Mouse (Mus musculus): ENCODE data around the gene Vps9d1. TPM values are rescaled to one million over a fixed set of nuclear protein-coding genes. Genes with fewer than 3 reads are reported as not detected.

The Vps9d1 gene
- polyA plus RNA-seq, 1 experiment = 152 TPM

DNA sequence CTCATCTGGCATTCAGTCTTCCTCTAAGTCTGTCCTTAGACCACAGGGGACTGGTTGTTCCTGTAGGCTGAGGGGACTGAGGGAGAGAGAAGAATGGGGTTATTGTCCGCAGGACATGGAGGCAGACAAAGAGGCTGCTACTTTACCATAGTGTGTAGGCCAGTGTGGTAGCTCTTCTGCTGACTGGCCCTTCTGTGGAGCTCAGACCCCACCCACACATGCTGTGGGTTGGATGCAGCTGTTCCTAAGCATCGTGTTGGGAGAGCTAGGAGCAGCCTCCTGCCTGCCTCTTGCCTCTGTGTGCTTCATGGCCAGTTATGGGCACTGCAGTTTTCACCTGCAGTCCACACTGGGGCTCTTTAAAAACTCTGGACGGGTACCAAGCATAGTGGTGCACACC is 3.0 kb upstream of the Vps9d1 start:
- Histone ChIP-seq H3K36me3 (ENCODE audit: control insufficient read depth, insufficient read depth, low read length) (peaks cover 9% of the 10 kb centered on the region; the same call in 1 of the 2 replicates), H3K4me3 (ENCODE audit: control insufficient read depth, insufficient read depth, low read length) (no peak overlapping the region), H3K27me3 (ENCODE audit: control insufficient read depth, insufficient read depth, low read length) (no peaks in the 10 kb centered on the region), H3K4me1 (replicated peaks; ENCODE audit: control insufficient read depth, insufficient read depth, low read length) (peaks cover 15% of the 10 kb centered on the region), H3K27ac (ENCODE audit: control insufficient read depth, insufficient read depth, low read length) (no peak overlapping the region)
- no peak for DNase-seq
- TF ChIP-seq CTCF (IDR thresholded peaks at IDR 0.05; ENCODE audit: borderline replicate concordance, control insufficient read depth, extremely low read depth, insufficient read depth, low read length, poor library complexity) (no peak), POLR2A (IDR thresholded peaks at IDR 0.05; ENCODE audit: control insufficient read depth, extremely low read depth, insufficient read depth, low read length, poor library complexity) (no peak)
- 93% methylated on average over 3 of the region's 3 CpGs for WGBS

DNA sequence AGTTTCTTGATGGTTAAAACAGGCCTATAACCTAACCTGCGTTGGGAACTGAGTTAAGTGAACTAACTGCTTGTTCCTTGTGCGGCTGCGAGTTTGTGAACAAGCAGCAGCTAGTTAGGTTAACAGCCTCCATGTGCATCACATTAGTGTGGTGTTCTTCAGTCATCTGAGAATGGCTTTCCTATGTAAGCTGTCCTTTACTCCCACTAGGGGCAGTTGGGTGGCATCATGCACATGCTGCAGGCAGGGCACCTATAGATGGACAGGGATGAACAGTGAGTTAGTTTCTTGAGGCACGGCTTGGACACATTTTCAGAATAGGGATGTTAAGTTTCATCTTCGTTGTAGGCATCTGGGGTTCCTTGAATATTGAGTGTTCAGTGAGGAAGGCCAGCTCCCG is 1.0 kb upstream of the Vps9d1 start:
- H3K36me3 ChIP-seq (ENCODE audit: control insufficient read depth, insufficient read depth, low read length) = peaks cover 4% of the 10 kb centered on the region; the same call in 1 of the 2 replicates
- WGBS = 67% methylated on average over 6 of the region's 6 CpGs

DNA sequence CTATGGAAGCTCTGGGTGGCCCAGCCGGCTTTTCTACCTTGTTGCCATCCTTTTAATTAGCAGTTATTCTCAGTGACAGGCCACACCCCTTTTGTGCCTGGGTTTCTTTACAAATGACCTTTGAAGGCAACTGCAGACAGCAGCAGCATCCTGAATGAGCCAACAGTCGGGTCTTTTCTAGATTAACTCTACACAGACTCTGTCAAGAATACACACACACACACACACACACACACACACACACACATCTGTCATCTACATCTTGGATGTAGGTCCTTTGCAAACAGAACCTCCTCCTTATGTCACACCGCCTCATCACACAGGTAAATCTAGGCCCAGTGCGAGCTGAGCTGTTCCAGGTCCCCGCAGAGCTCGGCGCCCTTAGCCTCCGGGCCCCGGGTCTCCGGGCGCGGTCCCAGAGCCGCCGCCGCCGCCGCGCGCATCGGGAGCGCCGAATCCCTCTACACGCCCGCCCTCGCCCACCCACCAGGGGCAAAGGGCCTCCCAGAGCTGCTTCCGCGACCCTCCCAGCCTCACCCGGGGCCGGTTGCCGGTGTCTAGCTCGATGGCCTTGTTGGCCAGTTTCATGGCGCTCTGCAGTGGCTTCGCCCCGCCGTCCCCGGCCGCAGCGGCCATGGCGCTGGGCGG is 573 bp downstream of the Vps9d1 start:
- no peak for DNase-seq
- peak overlapping the region; percentile 91 for H3K4me3 ChIP-seq (ENCODE audit: control insufficient read depth, insufficient read depth, low read length)
- peaks cover 15% of the 10 kb centered on the region for H3K4me1 ChIP-seq (replicated peaks; ENCODE audit: control insufficient read depth, insufficient read depth, low read length)
- H3K27ac ChIP-seq (ENCODE audit: control insufficient read depth, insufficient read depth, low read length) = no peak overlapping the region
- H3K36me3 ChIP-seq (ENCODE audit: control insufficient read depth, insufficient read depth, low read length) = no peaks in the 10 kb centered on the region
- H3K27me3 ChIP-seq (ENCODE audit: control insufficient read depth, insufficient read depth, low read length) = no peaks in the 10 kb centered on the region
- TF ChIP-seq POLR2A (IDR thresholded peaks at IDR 0.05; ENCODE audit: control insufficient read depth, extremely low read depth, insufficient read depth, low read length, poor library complexity) (0 out of 2 replicates have a peak, but pooled peaks have one; percentile 23), CTCF (IDR thresholded peaks at IDR 0.05; ENCODE audit: borderline replicate concordance, control insufficient read depth, extremely low read depth, insufficient read depth, low read length, poor library complexity) (peak; percentile 39; the same call in 1 of the 2 replicates)
- WGBS = under 1% methylated on average over 40 of the region's 40 CpGs

More for the DNA sequence above, 1.0 kb upstream of the Vps9d1 start:
- TF ChIP-seq POLR2A (IDR thresholded peaks at IDR 0.05; ENCODE audit: control insufficient read depth, extremely low read depth, insufficient read depth, low read length, poor library complexity) = no peak
- TF ChIP-seq CTCF (IDR thresholded peaks at IDR 0.05; ENCODE audit: borderline replicate concordance, control insufficient read depth, extremely low read depth, insufficient read depth, low read length, poor library complexity) = no peak
- H3K27ac ChIP-seq (ENCODE audit: control insufficient read depth, insufficient read depth, low read length) = no peak overlapping the region
- H3K4me3 ChIP-seq (ENCODE audit: control insufficient read depth, insufficient read depth, low read length) = no peak overlapping the region
- no peaks in the 10 kb centered on the region for H3K27me3 ChIP-seq (ENCODE audit: control insufficient read depth, insufficient read depth, low read length)
- no peak for DNase-seq
- H3K4me1 ChIP-seq (replicated peaks; ENCODE audit: control insufficient read depth, insufficient read depth, low read length) = peaks cover 15% of the 10 kb centered on the region

DNA sequence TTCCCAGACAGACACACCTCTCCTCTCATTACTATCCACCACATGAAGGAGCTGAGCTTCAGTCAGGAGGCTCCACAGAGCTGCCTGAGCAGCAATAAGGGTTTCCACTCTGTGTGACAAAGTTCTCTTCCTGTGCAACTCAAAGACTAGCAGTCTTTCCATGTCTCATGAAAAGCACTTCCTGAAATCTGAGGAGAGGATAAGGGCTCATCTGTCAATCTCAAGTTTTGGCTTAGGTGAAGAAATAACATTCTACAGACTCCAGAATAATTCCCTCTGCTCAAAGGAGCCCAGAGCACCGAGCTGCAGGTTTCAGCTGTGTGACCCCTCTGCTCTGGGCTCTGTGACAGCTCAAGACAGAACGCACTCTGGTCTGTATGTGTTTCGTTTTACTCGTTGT is 1.2 kb downstream of the Vps9d1 start:
- Histone ChIP-seq H3K4me1 (replicated peaks; ENCODE audit: control insufficient read depth, insufficient read depth, low read length) (peaks cover 15% of the 10 kb centered on the region), H3K36me3 (ENCODE audit: control insufficient read depth, insufficient read depth, low read length) (peaks cover 5% of the 10 kb centered on the region), H3K27me3 (ENCODE audit: control insufficient read depth, insufficient read depth, low read length) (no peaks in the 10 kb centered on the region), H3K4me3 (ENCODE audit: control insufficient read depth, insufficient read depth, low read length) (no peak overlapping the region), H3K27ac (ENCODE audit: control insufficient read depth, insufficient read depth, low read length) (no peak overlapping the region)
- TF ChIP-seq POLR2A (IDR thresholded peaks at IDR 0.05; ENCODE audit: control insufficient read depth, extremely low read depth, insufficient read depth, low read length, poor library complexity) (no peak), CTCF (IDR thresholded peaks at IDR 0.05; ENCODE audit: borderline replicate concordance, control insufficient read depth, extremely low read depth, insufficient read depth, low read length, poor library complexity) (no peak)
- DNase-seq = no peak
- WGBS = 51% methylated on average over 4 of the region's 4 CpGs

DNA sequence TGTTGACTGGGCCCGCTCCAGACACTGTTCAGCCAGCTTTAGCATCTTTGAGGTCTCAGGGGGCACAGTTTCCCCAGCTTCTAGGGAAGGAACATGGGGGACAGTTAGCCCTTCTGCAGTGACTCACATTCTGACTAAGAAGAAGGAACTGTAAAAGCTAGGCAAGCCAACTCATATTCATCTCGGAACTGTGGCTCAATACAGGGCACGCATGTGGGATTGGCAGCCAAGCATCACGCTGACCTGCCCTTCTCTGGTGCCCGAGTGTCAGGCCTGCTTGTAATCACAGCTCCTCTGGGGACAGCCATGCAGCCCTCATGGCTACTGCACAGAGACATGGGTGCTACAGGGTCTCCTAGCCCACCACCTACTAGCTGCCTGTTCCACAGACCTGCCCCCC is 3.2 kb downstream of the Vps9d1 start:
- 96% methylated on average over 5 of the region's 5 CpGs for WGBS
- no peak overlapping the region for H3K27ac ChIP-seq (ENCODE audit: control insufficient read depth, insufficient read depth, low read length)
- H3K27me3 ChIP-seq (ENCODE audit: control insufficient read depth, insufficient read depth, low read length) = no peaks in the 10 kb centered on the region
- no peak for DNase-seq
- H3K4me1 ChIP-seq (replicated peaks; ENCODE audit: control insufficient read depth, insufficient read depth, low read length) = peaks cover 15% of the 10 kb centered on the region
- TF ChIP-seq CTCF (IDR thresholded peaks at IDR 0.05; ENCODE audit: borderline replicate concordance, control insufficient read depth, extremely low read depth, insufficient read depth, low read length, poor library complexity) (no peak), POLR2A (IDR thresholded peaks at IDR 0.05; ENCODE audit: control insufficient read depth, extremely low read depth, insufficient read depth, low read length, poor library complexity) (no peak)
- peaks cover 19% of the 10 kb centered on the region for H3K36me3 ChIP-seq (ENCODE audit: control insufficient read depth, insufficient read depth, low read length)
- no peak overlapping the region for H3K4me3 ChIP-seq (ENCODE audit: control insufficient read depth, insufficient read depth, low read length)

DNA sequence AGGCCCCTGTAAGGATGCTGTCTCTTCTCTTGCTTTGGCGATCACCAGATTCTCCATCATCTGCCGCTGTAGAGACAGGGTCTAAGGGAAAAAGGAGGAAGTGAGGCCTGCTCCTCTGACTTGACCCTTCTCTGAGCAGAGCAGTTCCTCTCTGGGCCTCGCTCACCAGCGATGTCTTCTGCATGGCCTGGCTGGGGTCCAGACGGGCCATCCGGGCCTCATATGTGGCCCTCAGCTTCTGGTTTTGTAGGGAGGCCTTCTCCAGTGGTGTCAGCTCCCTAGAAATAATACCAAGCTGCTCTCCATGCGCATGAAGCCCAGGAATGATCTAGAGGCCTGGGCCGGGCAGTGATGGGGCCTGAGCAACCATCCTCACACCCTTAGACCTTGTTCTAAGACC is 5.6 kb downstream of the Vps9d1 start:
- peaks cover 22% of the 10 kb centered on the region for H3K36me3 ChIP-seq (ENCODE audit: control insufficient read depth, insufficient read depth, low read length)
- H3K4me1 ChIP-seq (replicated peaks; ENCODE audit: control insufficient read depth, insufficient read depth, low read length) = peaks cover 5% of the 10 kb centered on the region
- no peak overlapping the region for H3K4me3 ChIP-seq (ENCODE audit: control insufficient read depth, insufficient read depth, low read length)
- no peak overlapping the region for H3K27ac ChIP-seq (ENCODE audit: control insufficient read depth, insufficient read depth, low read length)
- no peaks in the 10 kb centered on the region for H3K27me3 ChIP-seq (ENCODE audit: control insufficient read depth, insufficient read depth, low read length)
- DNase-seq = no peak
- WGBS = 81% methylated on average over 8 of the region's 8 CpGs
- no peak for TF ChIP-seq CTCF (IDR thresholded peaks at IDR 0.05; ENCODE audit: borderline replicate concordance, control insufficient read depth, extremely low read depth, insufficient read depth, low read length, poor library complexity)
- no peak for TF ChIP-seq POLR2A (IDR thresholded peaks at IDR 0.05; ENCODE audit: control insufficient read depth, extremely low read depth, insufficient read depth, low read length, poor library complexity)

All from thymus, adult 2 months (tissue).